Mouse (Mus musculus): Measurements from ENCODE around the gene Hivep3.

Hivep3 gene

DNA sequence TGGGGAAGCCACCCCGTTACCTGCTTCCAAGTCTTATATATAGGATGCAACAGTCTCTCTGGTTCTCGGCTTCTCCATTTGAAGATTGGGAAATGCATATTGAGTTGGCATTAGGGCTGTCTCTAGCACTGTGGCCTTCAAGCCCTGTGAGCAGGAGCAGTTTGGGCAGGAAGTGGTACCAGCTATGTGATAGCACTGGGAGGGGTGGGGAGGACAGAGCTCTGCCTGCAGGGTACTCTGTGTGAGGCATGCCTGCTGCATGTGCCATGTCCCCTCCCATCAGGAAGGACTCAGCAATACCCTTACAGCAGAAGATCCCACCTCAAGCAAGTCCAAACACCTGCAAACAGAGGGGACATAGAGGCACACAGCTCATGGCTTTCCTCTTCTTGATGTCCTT, 142.0 kb downstream of the Hivep3 start:
- in situ Hi-C loops (cut with MboI) = no loop called here

DNA sequence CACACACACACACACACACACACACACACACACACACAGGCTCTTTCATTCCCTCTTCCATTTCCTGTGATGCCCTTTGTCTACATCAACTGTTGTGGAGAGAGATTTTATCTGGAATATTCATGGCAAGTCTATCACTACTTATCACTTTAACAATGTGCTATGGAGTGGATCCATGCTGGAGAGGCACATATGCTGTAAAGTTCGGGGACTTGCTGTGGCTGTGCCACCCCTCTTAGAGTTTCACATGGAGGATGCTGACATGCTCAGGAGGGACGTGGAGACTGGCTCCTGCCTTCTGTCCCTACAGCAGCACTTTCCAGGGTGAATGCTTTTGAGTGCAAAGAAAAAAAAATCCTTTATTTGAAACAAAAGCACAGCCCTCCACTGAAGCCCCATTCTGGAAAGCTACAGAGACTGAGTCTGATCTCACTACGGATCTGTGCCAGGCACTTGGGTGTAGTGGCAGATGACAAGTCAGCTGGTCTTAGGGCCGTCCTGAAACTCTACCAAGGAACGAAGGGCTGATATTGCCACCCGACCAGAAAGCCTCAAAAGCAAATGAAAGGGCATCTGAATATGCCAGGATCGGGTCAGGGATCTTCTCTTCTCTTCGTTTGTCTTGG, 143.1 kb downstream of the Hivep3 start:
- in situ Hi-C loops (cut with MboI) = no loop called here

DNA sequence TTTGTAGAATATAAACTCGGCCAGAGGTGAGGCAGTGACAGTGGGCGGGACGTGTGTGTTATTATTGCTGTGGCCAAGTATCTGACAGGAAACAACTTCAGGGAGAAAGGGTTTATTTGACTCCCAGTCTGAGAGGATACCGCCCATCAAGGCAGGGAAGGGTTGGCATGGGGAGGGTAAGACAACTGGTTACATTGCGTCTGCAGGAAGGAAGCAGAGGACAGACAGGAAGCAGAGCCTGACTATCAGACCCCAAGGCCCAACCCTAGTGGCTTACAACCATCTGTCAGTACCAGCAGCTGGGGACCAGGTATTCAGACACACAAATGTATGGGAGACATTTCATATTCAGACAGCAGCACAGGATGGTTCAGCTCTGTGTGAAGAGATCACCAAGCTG, 144.6 kb downstream of the Hivep3 start:
- in situ Hi-C loops (cut with MboI) = no loop called here

DNA sequence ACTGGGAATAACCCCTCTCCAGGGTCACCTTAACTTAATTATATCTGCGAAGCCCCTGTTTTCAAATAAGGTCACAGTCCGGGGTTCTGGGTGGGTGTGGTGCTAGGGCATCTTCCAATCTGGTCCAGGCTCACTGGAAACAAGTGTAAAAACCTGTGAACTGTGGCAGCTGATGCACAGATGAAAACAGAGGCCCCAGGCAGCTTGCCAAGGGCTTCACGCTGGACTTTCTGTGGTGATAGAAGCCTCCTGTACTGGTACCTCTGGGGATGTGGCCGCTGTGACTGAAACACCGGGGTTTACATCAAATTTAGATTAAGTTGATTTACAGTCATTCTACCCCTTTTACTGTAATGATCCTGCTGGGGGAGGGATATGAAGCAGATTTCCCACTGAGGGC, 146.1 kb downstream of the Hivep3 start:
- in situ Hi-C loops (cut with MboI) = no loop called here

DNA sequence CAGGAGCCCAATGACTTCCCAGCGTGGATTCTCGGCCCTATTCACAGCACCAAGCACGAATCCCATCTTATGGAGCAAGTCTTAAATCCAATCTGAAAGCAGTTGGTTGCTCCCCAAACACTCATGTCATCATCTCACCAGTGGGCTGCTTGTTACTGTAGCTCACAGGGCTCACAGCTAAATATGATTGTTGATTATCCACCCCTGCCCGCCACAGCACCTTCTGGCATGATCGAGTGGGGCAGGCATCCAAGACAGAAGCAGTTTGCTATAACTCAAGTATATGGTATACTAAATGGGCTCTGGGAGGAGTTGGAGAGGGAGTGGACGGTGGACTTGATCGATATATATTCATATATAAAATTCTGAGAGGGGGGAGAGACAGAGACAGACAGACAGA, 146.7 kb downstream of the Hivep3 start:
- in situ Hi-C loops (cut with MboI) = no loop called here

DNA sequence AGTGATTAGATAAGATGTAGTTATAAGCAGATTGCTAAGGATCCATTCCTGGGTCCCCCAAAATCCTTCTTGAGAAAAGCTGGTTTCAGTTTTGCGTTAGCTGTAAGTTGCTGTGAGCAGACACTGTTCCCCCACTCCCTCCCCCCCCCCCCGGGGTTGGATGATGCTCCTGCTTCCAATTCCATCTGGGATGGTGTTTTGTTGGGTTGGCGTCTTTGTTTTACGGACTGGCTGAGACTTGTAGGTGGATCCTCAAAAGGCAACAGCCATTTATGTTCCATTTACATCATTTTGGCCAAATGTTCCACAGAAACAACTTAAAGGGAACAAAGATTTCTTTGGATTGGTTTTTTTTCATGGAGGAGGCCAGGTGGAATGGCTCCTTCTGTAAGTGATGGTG, 147.7 kb downstream of the Hivep3 start:
- in situ Hi-C loops (cut with MboI) = no loop called here

GRCm38 (mm10) chr4:119882401-119882800, 148.8 kb downstream of the Hivep3 start:
- in situ Hi-C loops (cut with MboI) = no loop called here

GRCm38 (mm10) chr4:119882814-119883213, 149.2 kb downstream of the Hivep3 start:
- in situ Hi-C loops (cut with MboI) = no loop called here

- in situ Hi-C loops (cut with MboI) = no loop called here
These were observed 153.0 kb downstream of the Hivep3 start for GRCm38 (mm10) chr4:119886621-119887020.

DNA sequence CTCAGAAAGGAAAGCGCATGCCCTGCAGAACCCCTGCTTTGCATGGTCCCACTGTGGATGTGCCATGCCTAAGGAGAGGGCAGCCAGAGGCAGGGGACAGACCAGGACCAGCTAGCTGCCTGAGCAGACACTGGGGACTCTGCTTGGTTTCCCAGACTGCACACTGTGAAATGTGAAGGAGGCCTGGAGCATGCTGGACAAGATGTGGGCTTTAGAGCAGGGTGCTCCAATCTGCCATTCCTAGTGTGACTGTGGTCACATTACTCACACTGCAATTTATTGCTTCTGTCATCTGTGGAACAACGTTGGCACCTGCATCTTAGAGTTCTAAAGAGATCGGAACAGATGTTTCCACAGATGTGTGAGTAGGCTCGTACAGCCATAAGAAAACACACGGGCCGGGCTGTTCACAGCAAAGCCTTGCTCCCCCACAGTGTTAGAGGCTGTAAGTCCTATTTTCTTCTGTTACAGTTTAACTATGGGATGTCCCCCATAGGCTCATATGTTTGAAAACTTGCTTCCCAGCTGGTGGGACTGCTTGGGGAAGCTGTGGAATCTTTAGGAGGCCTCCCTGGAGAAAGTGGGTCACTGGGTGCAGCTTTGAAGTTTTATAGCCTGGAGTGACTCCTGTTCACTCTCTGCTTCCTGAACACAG, 154.1 kb downstream of the Hivep3 start:
- in situ Hi-C loops (cut with MboI) = no loop called here

- in situ Hi-C loops (cut with MboI) = no loop called here
These were observed 156.2 kb downstream of the Hivep3 start for GRCm38 (mm10) chr4:119889760-119890159.

- in situ Hi-C loops (cut with MboI) = no loop called here
These were observed 159.7 kb downstream of the Hivep3 start for GRCm38 (mm10) chr4:119893255-119893779.

DNA sequence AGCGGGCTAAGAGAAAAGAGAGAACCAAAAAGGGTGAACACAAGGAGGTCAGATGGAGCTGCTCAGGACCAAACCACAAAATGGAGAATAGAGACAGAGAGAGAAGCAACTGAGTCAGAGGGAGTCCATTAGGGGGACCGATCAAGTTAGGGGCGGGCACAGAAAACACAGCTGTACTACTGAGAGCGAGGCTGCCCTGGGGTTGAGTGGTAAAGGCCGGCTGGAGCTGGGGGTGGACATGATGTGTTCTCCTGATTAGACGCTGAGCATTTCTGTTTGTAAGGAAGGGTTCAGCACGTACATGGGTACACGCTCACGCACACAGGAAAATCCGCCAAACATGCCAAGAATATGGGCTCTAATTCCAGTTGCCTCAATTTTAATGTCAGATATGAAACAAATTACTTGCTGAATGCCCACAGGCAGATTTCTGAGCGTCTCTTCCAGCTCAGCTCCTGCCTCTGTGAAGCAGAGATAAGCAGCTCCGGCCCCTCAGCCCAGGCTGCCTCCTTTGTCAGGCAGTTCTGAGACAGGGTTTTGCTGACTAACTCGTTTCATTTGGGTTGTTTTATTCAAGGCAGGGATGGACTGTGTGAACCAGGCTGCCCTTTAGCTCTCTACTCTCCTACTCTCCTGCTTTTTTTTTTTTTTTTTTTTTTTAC, 161.3 kb downstream of the Hivep3 start:
- in situ Hi-C loops (cut with MboI) = no loop called here

DNA sequence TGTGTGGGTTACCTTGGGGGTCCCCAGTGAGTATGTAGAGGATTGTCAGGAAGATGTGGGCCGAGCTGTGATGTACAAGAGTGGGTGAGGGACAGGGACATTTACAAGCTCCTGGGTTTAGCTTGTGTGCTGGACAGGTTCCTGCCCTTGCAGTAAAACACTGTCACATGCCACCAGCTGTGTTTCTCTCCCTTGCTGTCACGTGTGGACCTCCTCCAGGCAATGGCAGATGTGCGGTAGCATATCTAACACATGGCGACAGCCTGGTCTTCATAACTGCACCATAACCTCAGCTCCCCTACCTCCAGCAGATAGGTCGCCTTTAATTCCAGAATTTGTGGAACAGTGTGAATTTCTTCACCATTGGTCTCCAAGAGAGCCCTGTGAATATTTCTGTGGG, 161.9 kb downstream of the Hivep3 start:
- in situ Hi-C loops (cut with MboI) = no loop called here

- in situ Hi-C loops (cut with MboI) = no loop called here
These were observed 163.0 kb downstream of the Hivep3 start for GRCm38 (mm10) chr4:119896572-119896971.

DNA sequence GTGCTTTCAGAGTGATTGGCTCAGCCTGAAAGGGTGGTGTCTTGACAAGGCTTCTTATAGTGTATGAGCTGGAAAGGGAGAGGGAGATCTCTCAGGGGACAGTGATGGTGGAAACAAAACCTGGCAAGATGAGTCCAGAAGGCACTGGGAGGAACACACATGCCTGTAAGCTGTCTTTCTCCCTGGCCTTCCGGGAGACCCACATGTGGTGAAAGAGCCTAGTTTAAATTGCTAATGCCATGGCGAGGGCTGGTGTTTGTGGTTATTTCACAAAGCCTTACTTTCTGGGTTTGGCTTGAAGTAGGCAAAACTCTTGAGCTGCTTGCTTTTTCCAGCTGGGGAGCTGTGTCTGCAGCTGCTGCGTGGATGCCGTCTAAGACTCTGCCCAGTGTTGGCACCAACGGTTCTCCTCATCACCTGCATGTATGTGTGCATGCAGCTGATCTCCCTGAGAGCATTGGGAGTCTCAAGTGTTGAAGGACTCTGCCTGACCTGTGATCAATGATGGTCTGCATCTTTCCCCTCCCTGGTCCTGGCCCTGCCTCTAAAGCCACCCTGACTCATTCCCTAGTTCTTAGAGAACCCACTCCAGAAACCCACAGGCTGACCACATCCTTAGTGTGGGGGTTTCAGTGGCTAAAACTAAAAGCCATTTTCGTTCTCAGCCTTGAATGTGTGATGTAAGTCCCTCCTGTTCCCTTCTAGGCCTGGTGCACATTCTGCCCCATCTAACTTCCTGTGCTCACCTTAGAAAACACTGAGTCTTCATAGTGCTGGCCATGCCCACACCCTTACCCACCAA, 163.7 kb downstream of the Hivep3 start:
- in situ Hi-C loops (cut with MboI) = no loop called here

DNA sequence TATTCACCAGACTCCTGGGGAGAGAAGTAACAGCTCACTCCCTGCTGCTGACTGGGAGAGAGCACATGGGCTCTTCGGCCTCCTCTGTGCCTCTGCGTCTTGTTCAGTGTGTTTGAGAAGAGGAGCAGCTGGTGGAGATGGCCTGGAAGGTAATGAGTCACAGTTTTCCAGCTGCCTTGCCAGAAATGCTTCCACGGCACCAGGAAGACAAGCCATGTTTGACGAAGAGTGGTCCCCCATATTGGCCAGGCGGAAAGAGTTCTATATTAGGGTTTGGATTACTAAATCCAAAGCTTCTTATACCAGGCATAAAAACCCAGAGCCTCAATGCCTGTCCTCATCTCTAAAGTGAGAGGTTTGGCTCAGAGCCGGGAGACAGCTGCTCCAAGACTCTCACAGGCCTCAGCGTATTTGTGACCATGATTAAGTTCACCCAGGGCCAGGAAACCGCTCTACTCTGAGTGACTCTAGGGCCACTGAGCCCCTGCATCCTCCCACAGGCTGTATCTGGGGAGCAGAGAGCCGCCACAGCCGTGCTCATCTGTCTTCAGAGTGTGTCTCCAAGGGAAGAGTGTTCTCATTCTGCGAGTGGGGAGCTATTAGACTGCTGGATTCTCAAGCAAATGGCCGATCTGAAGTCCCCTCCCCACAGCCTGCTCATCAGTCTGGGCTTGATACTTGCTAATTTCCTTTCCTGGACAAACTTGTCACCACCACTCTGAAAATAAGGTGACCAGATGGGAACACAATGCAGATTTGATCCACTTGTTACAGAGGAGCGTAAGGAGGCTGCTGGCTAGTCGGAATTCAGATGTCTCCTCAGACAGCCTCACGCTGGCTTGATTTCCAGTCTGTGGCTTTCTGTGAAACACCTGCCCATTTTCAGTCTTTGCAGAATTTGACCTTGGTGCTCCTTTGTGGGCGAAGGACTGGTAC, 168.2 kb downstream of the Hivep3 start:
- in situ Hi-C loops (cut with MboI) = loop anchor here (25.0 kb wide), 1 partner anchor 210 kb away; no protein-coding TSS in a partner anchor

DNA sequence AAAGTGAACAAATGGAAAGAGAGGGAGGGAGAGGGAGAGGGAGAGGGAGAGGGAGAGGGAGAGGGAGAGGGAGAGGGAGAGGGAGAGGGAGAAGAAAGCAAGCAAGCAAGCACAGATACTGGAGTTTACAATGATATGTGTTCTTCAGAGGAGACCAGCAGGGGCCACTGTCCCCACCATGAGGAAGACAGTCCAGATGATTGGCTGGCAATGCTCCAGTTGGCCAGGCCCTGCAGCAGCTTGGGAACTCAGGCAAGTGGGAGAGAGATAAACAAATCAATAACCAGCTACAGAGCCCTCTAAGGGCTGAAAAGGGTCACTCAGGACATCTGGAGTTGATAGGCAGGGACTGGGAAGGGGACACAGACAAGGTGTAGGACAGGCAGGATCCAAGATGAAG, 169.7 kb downstream of the Hivep3 start:
- in situ Hi-C loops (cut with MboI) = loop anchor here (25.0 kb wide), 1 partner anchor 209 kb away; no protein-coding TSS in a partner anchor

GRCm38 (mm10) chr4:119903806-119904205, 170.2 kb downstream of the Hivep3 start:
- in situ Hi-C loops (cut with MboI) = loop anchor here (25.0 kb wide), 1 partner anchor 208 kb away; no protein-coding TSS in a partner anchor

- in situ Hi-C loops (cut with MboI) = loop anchor here (25.0 kb wide), 1 partner anchor 208 kb away; no protein-coding TSS in a partner anchor
These were observed 170.7 kb downstream of the Hivep3 start for GRCm38 (mm10) chr4:119904296-119904695.

DNA sequence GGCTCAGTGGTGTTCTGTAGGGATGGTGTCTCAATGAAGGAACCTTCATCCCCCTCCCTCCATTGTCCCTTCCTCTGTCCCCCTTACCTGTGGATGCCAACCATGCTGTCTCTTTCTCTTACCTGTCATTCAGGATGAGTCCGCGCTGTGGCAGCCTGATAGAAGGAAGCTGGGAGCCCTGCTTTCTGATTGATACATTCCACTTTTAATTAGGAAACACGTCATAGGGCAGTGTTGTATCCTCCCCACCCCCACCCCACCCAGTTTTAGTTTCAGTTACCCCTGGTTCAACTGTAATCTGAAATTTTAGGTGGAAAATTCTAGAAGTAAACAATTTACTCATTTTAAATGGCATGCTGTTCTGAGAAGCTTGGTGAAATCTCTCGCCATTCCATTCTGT, 173.5 kb downstream of the Hivep3 start:
- in situ Hi-C loops (cut with MboI) = loop anchor here (25.0 kb wide), 1 partner anchor 205 kb away; no protein-coding TSS in a partner anchor
